Mouse (Mus musculus) CH12.LX (cell line): ENCODE measurements around the gene Pla2g4a. TPM values are rescaled to one million over a fixed set of nuclear protein-coding genes. Genes with fewer than 3 reads are reported as not detected.
A peak's percentile ranks its signal among the peaks of the same experiment; 100 is the strongest.

ENCODE experiments used
- DNase-seq: peaks from one replicate; pipeline ENCODE4 v3.0.0-alpha.2; 2013; ENCODE audit errors: extremely low read depth
- H3K27ac ChIP-seq: 2 replicates; pipeline ENCODE4 v1.5.1; 2012; ENCODE audit warnings: low read depth, mild to moderate bottlenecking, control low read depth, moderate library complexity; ENCODE audit not compliant: insufficient read depth
- H3K27me3 ChIP-seq: replicated peaks from 2 replicates; pipeline ENCODE3; 2012; ENCODE audit warnings: inconsistent platforms
- H3K36me3 ChIP-seq, 2 experiments: replicated peaks in 1 of 2; 2 replicates each; pipeline versions ENCODE3 to v1.6.1; 2012; ENCODE audit warnings: inconsistent platforms in 1 of 2, low read length in 1 of 2, mild to moderate bottlenecking in 1 of 2, mixed read lengths in 1 of 2, moderate library complexity in 1 of 2; ENCODE audit not compliant: control insufficient read depth in 1 of 2, insufficient read depth in 1 of 2
- H3K4me1 ChIP-seq, 2 experiments: 2 replicates each; pipeline ENCODE4 v1.6.1; 2012; ENCODE audit warnings: inconsistent platforms in 1 of 2, moderate library complexity in 1 of 2; ENCODE audit not compliant: insufficient read depth in 2 of 2, control insufficient read depth in 1 of 2
- H3K4me2 ChIP-seq: 2 replicates; pipeline ENCODE4 v1.6.1; 2012; ENCODE audit warnings: low read depth, mild to moderate bottlenecking, control low read depth; ENCODE audit not compliant: poor library complexity, insufficient read depth, severe bottlenecking
- H3K4me3 ChIP-seq, 3 experiments: fragments of 150-350 bp in 1 of 3; sonication (generic) in 1 of 3; replicated peaks in 1 of 3; 2 replicates each; pipeline versions ENCODE3 to v1.5.1; 2011 to 2012; ENCODE audit warnings: low read depth in 2 of 3, low read length in 2 of 3, mild to moderate bottlenecking in 2 of 3, moderate library complexity in 2 of 3, control low read depth in 1 of 3, improper control_type of control experiment in 1 of 3, inconsistent platforms in 1 of 3, mixed read lengths in 1 of 3; ENCODE audit not compliant: poor library complexity in 1 of 3
- H3K79me2 ChIP-seq: replicated peaks from 2 replicates; pipeline ENCODE4 v1.6.1; 2012; ENCODE audit warnings: mild to moderate bottlenecking, moderate library complexity; ENCODE audit not compliant: control insufficient read depth, poor library complexity, insufficient read depth, severe bottlenecking; ENCODE audit errors: extremely low read depth
- H3K9ac ChIP-seq: 2 replicates; pipeline ENCODE4 v1.6.1; 2012; ENCODE audit warnings: low read depth, mild to moderate bottlenecking, control low read depth, moderate library complexity; ENCODE audit not compliant: insufficient read depth
- H3K9me3 ChIP-seq: replicated peaks from 2 replicates; pipeline ENCODE3; 2012; ENCODE audit warnings: low read length, inconsistent platforms, mixed read lengths
- BHLHE40 ChIP-seq: IDR thresholded peaks from 2 replicates; pipeline ENCODE4 v1.6.1; 2011; ENCODE audit warnings: mild to moderate bottlenecking, low read depth, low read length, improper control_type of control experiment
- CHD1 ChIP-seq: IDR thresholded peaks from 2 replicates; pipeline ENCODE4 v1.6.1; 2012; ENCODE audit warnings: low read depth, low read length, improper control_type of control experiment, inconsistent platforms
- CHD2 ChIP-seq: IDR thresholded peaks from 2 replicates; pipeline ENCODE4 v1.6.1; 2011; ENCODE audit warnings: low read length, improper control_type of control experiment
- CTCF ChIP-seq, 2 experiments: IDR thresholded peaks in 1 of 2; conservative IDR thresholded peaks in 1 of 2; 2 replicates each; pipeline ENCODE4 v1.5.1; 2011 to 2012; ENCODE audit warnings: low read depth in 2 of 2, low read length in 2 of 2, improper control_type of control experiment in 1 of 2, inconsistent platforms in 1 of 2, mild to moderate bottlenecking in 1 of 2, moderate library complexity in 1 of 2
- E2F4 ChIP-seq: IDR thresholded peaks from 2 replicates; pipeline ENCODE4 v1.6.1; 2011; ENCODE audit warnings: low read depth, low read length, improper control_type of control experiment; ENCODE audit not compliant: insufficient replicate concordance
- ELF1 ChIP-seq: IDR thresholded peaks from 2 replicates; pipeline ENCODE4 v1.6.1; 2014; ENCODE audit warnings: low read depth, mild to moderate bottlenecking, inconsistent platforms, low read length, improper control_type of control experiment
- EP300 ChIP-seq: IDR thresholded peaks from 2 replicates; pipeline ENCODE4 v1.6.1; 2011; ENCODE audit warnings: low read length, improper control_type of control experiment
- ETS1 ChIP-seq: conservative IDR thresholded peaks from 2 replicates; pipeline ENCODE4 v1.6.1; 2012; ENCODE audit warnings: low read depth, mild to moderate bottlenecking, inconsistent platforms, low read length, improper control_type of control experiment, moderate library complexity
- GABPA ChIP-seq: IDR thresholded peaks from 2 replicates; pipeline ENCODE4 v1.6.1; 2012; ENCODE audit warnings: low read depth, low read length, improper control_type of control experiment, inconsistent platforms; ENCODE audit not compliant: insufficient replicate concordance
- HCFC1 ChIP-seq: IDR thresholded peaks from 2 replicates; pipeline ENCODE4 v1.6.1; 2012; ENCODE audit warnings: low read depth, mild to moderate bottlenecking, inconsistent platforms, low read length, improper control_type of control experiment
- IRF4 ChIP-seq: IDR thresholded peaks from 2 replicates; pipeline ENCODE4 v1.6.1; 2014; ENCODE audit warnings: low read depth, mild to moderate bottlenecking, inconsistent platforms, low read length, improper control_type of control experiment
- JUN ChIP-seq: IDR thresholded peaks from 2 replicates; pipeline ENCODE4 v1.6.1; 2011; ENCODE audit warnings: low read depth, mild to moderate bottlenecking, low read length, improper control_type of control experiment, moderate library complexity; ENCODE audit not compliant: insufficient read depth
- JUND ChIP-seq: conservative IDR thresholded peaks from 2 replicates; pipeline ENCODE4 v1.6.1; 2011; ENCODE audit warnings: low read depth, low read length, improper control_type of control experiment
- KAT2A ChIP-seq: IDR thresholded peaks from 2 replicates; pipeline ENCODE4 v1.6.1; 2012; ENCODE audit warnings: low read length, improper control_type of control experiment, inconsistent platforms; ENCODE audit not compliant: insufficient replicate concordance
- MAFK ChIP-seq: IDR thresholded peaks from 2 replicates; pipeline ENCODE4 v1.6.1; 2011; ENCODE audit warnings: low read length, improper control_type of control experiment; ENCODE audit not compliant: insufficient replicate concordance
- MAX ChIP-seq: IDR thresholded peaks from 2 replicates; pipeline ENCODE4 v1.6.1; 2011; ENCODE audit warnings: low read length, improper control_type of control experiment
- MAZ ChIP-seq: IDR thresholded peaks from 2 replicates; pipeline ENCODE4 v1.6.1; 2012; ENCODE audit warnings: low read depth, mild to moderate bottlenecking, inconsistent platforms, low read length, improper control_type of control experiment, moderate library complexity
- MEF2A ChIP-seq: IDR thresholded peaks from 2 replicates; pipeline ENCODE4 v1.6.1; 2014; ENCODE audit warnings: low read depth, mild to moderate bottlenecking, inconsistent platforms, low read length, improper control_type of control experiment, borderline replicate concordance
- MXI1 ChIP-seq: IDR thresholded peaks from 2 replicates; pipeline ENCODE4 v1.6.1; 2011; ENCODE audit warnings: mild to moderate bottlenecking, low read depth, low read length, improper control_type of control experiment
- MYC ChIP-seq: IDR thresholded peaks from 2 replicates; pipeline ENCODE4 v1.6.1; 2011; ENCODE audit warnings: low read depth, mild to moderate bottlenecking, improper control_type of control experiment, low read length
- NELFE ChIP-seq: IDR thresholded peaks from 2 replicates; pipeline ENCODE4 v1.6.1; 2011; ENCODE audit warnings: low read depth, low read length, improper control_type of control experiment
- NRF1 ChIP-seq: IDR thresholded peaks from 2 replicates; pipeline ENCODE4 v1.6.1; 2014; ENCODE audit warnings: low read depth, mild to moderate bottlenecking, inconsistent platforms, low read length, improper control_type of control experiment, moderate library complexity
- PAX5 ChIP-seq: IDR thresholded peaks from 2 replicates; pipeline ENCODE4 v1.6.1; 2012; ENCODE audit warnings: low read length, inconsistent platforms, mixed read lengths
- POLR2A ChIP-seq: IDR thresholded peaks from 2 replicates; pipeline ENCODE4 v1.6.1; 2011; ENCODE audit warnings: low read depth, mild to moderate bottlenecking, improper control_type of control experiment, low read length
- POLR2AphosphoS2 ChIP-seq: IDR thresholded peaks from 2 replicates; pipeline ENCODE4 v1.6.1; 2011; ENCODE audit warnings: low read depth, low read length, improper control_type of control experiment
- RAD21 ChIP-seq: IDR thresholded peaks from 2 replicates; pipeline ENCODE4 v1.6.1; 2011; ENCODE audit warnings: low read depth, mild to moderate bottlenecking, low read length, improper control_type of control experiment, moderate library complexity
- RCOR1 ChIP-seq: conservative IDR thresholded peaks from 2 replicates; pipeline ENCODE4 v1.6.1; 2012; ENCODE audit warnings: low read depth, mild to moderate bottlenecking, inconsistent platforms, low read length, improper control_type of control experiment
- SIN3A ChIP-seq: IDR thresholded peaks from 2 replicates; pipeline ENCODE4 v1.6.1; 2012; ENCODE audit warnings: low read length, improper control_type of control experiment, inconsistent platforms
- SMC3 ChIP-seq: IDR thresholded peaks from 2 replicates; pipeline ENCODE4 v1.6.1; 2011; ENCODE audit warnings: low read depth, low read length, improper control_type of control experiment
- TBP ChIP-seq: conservative IDR thresholded peaks from 2 replicates; pipeline ENCODE4 v1.6.1; 2011; ENCODE audit warnings: low read depth, low read length, improper control_type of control experiment
- TCF12 ChIP-seq: IDR thresholded peaks from 2 replicates; pipeline ENCODE4 v1.6.1; 2014; ENCODE audit warnings: low read depth, mild to moderate bottlenecking, inconsistent platforms, low read length, improper control_type of control experiment
- UBTF ChIP-seq: IDR thresholded peaks from 2 replicates; pipeline ENCODE4 v1.6.1; 2012; ENCODE audit warnings: low read depth, mild to moderate bottlenecking, inconsistent platforms, low read length, improper control_type of control experiment, moderate library complexity
- USF1 ChIP-seq: IDR thresholded peaks from 2 replicates; pipeline ENCODE4 v1.6.1; 2014; ENCODE audit warnings: low read depth, mild to moderate bottlenecking, inconsistent platforms, low read length, improper control_type of control experiment
- USF2 ChIP-seq: conservative IDR thresholded peaks from 2 replicates; pipeline ENCODE4 v1.6.1; 2011; ENCODE audit warnings: low read depth, low read length, improper control_type of control experiment
- ZC3H11A ChIP-seq: IDR thresholded peaks from 2 replicates; pipeline ENCODE4 v1.6.1; 2012; ENCODE audit warnings: low read depth, mild to moderate bottlenecking, inconsistent platforms, low read length, improper control_type of control experiment
- ZKSCAN1 ChIP-seq: IDR thresholded peaks from 2 replicates; pipeline ENCODE4 v1.6.1; 2012; ENCODE audit warnings: low read depth, inconsistent platforms, low read length, improper control_type of control experiment, borderline replicate concordance
- ZMIZ1 ChIP-seq: IDR thresholded peaks from 2 replicates; pipeline ENCODE4 v1.6.1; 2012; ENCODE audit warnings: low read depth, mild to moderate bottlenecking, inconsistent platforms, low read length, improper control_type of control experiment
- ZNF384 ChIP-seq: IDR thresholded peaks from 2 replicates; pipeline ENCODE4 v1.6.1; 2012; ENCODE audit warnings: low read depth, low read length, improper control_type of control experiment, inconsistent platforms
- dilution Hi-C: fragments of 300-500 bp; cut with MboI; formaldehyde crosslinking; loops from 2 replicates; pipeline ENCODE4 v1.14.3; 2020; ENCODE audit warnings: low sequenced_read_pairs; ENCODE audit not compliant: extremely low pct_unique_long_range_greater_than_20kb, extremely low pct_ligation_motif_present
- in situ Hi-C: fragments of 300-500 bp; cut with MboI; formaldehyde crosslinking; loops from 3 replicates; pipeline ENCODE4 v1.14.3; 2019; ENCODE audit warnings: low sequenced_read_pairs, low pct_ligation_motif_present, low pct_unique_long_range_greater_than_20kb, mixed read lengths
- polyA plus RNA-seq: library from polyadenylated mRNA; unstranded; fragments of >175 nt; gene quantifications from 2 replicates; pipeline ENCODE4 v1.2.1, GENCODE M21; 2012; ENCODE audit warnings: low read depth; ENCODE audit not compliant: insufficient read length
- total RNA-seq, 2 experiments: library from RNA; depleted of rRNA; stranded (reverse); fragments of 300-350 nt in 1 of 2; fragments of >200 nt in 1 of 2; gene quantifications; 2 replicates each; pipeline ENCODE4 v1.2.3; 2012 to 2014

Pla2g4a gene
- total and polyA plus RNA-seq, 3 experiments = 3.2 to 15.6 (median 3.5) TPM

GRCm38 (mm10) chr1:149954026-149954425, 7.1 kb downstream of the Pla2g4a start:
- H3K27me3 ChIP-seq = no peaks in the 10 kb centered on the region
- peak; percentile 30 for TF ChIP-seq POLR2A
- TF ChIP-seq ZC3H11A = no peak
- peak; percentile 29; the same call in 1 of the 2 replicates for TF ChIP-seq MEF2A
- TF ChIP-seq JUND = no peak
- TF ChIP-seq TBP = 0 out of 2 replicates have a peak, but pooled peaks have one; percentile 25
- no peak for TF ChIP-seq ZMIZ1
- peak; percentile 77 for TF ChIP-seq EP300
- TF ChIP-seq RCOR1 = peak; percentile 27; the same call in 1 of the 2 replicates
- no peak for TF ChIP-seq HCFC1
- TF ChIP-seq MAFK = no peak
- no peak for TF ChIP-seq PAX5
- TF ChIP-seq E2F4 = no peak
- TF ChIP-seq ZKSCAN1 = no peak
- TF ChIP-seq MYC = peak; percentile 56; the same call in 1 of the 2 replicates
- TF ChIP-seq NELFE = peak; percentile 35; the same call in 1 of the 2 replicates
- no peak for TF ChIP-seq CHD2
- 0 out of 2 replicates have a peak, but pooled peaks have one; percentile 17 for TF ChIP-seq BHLHE40
- peak; percentile 70; the same call in 1 of the 2 replicates for TF ChIP-seq CHD1
- TF ChIP-seq POLR2AphosphoS2 = no peak; the same call in 1 of the 2 replicates
- TF ChIP-seq USF2 = no peak
- TF ChIP-seq KAT2A = no peak
- TF ChIP-seq ZNF384 = 0 out of 2 replicates have a peak, but pooled peaks have one; percentile 25
- TF ChIP-seq RAD21 = no peak
- peak; percentile 78 for TF ChIP-seq ELF1
- no peak for TF ChIP-seq UBTF
- TF ChIP-seq USF1 = no peak
- TF ChIP-seq IRF4 = peak; percentile 67; the same call in 1 of the 2 replicates
- no peak for TF ChIP-seq MAZ
- TF ChIP-seq GABPA = no peak
- no peak for TF ChIP-seq SMC3
- no peak for TF ChIP-seq NRF1
- no peak for TF ChIP-seq JUN
- TF ChIP-seq ETS1 = no peak
- no peak for TF ChIP-seq TCF12
- TF ChIP-seq SIN3A = no peak
- TF ChIP-seq CTCF (conservative IDR thresholded peaks at IDR 0.05 in 1 of 2, IDR thresholded peaks at IDR 0.05 in 1 of 2; ENCODE audit: low read depth in 2 of 2, low read length in 2 of 2) = no peak
- TF ChIP-seq MXI1 = no peak
- no peak for TF ChIP-seq MAX
- TF ChIP-seq, all 38 proteins: peak for 12
- DNase-seq = no peak
- peak overlapping the region; percentile 93 for H3K4me2 ChIP-seq
- peaks cover 7 to 17% of the 10 kb centered on the region in 2 experiments for H3K4me1 ChIP-seq
- peak overlapping the region in 1 of 3 experiments; percentile 43 for H3K4me3 ChIP-seq
- no peaks in the 10 kb centered on the region for H3K9me3 ChIP-seq
- dilution Hi-C loops = no loop called here
- H3K79me2 ChIP-seq = peaks cover 32% of the 10 kb centered on the region
- peak overlapping the region; percentile 60 for H3K9ac ChIP-seq
- in situ Hi-C loops = no loop called here
- H3K27ac ChIP-seq = peak overlapping the region; percentile 92
- no peaks in the 10 kb centered on the region for H3K36me3 ChIP-seq
